Mouse (Mus musculus) neural tube, embryonic 11.5 days (tissue): ENCODE measurements around the gene Dock7. TPM values are rescaled to one million over a fixed set of nuclear protein-coding genes. Genes with fewer than 3 reads are reported as not detected.
A peak's percentile ranks its signal among the peaks of the same experiment; 100 is the strongest.
"Not testable (repeated sequence)": the region's sequence is repeated elsewhere in the genome, so short reads cannot be mapped to it uniquely, and the experiment has no call there.

ENCODE experiments used
- ATAC-seq: fragments of 200-750 bp; cut with Nextera tagmentation; 2 replicates; pipeline ENCODE4 v1.8.0; 2017; ENCODE audit warnings: moderate number of reproducible peaks, mild to moderate bottlenecking, moderate TSS enrichment, moderate library complexity; ENCODE audit not compliant: insufficient read depth, low FRiP score, low TSS enrichment
- DNase-seq: peaks from one replicate; pipeline ENCODE4 v3.0.0-alpha.2; 2015; ENCODE audit warnings: low spot score
- H3K27ac ChIP-seq: fragments of 300-500 bp; sonication (generic); 2 replicates; pipeline ENCODE4 v1.5.1; 2014; ENCODE audit warnings: low read depth, mild to moderate bottlenecking, low read length
- H3K27me3 ChIP-seq: fragments of 300-500 bp; sonication (generic); 2 replicates; pipeline ENCODE4 v1.6.1; 2014; ENCODE audit warnings: mild to moderate bottlenecking, low read length, mixed read lengths; ENCODE audit not compliant: control insufficient read depth, insufficient read depth
- H3K36me3 ChIP-seq: fragments of 300-500 bp; sonication (generic); 2 replicates; pipeline ENCODE4 v1.6.1; 2014; ENCODE audit warnings: mild to moderate bottlenecking, low read length, moderate library complexity, mixed read lengths; ENCODE audit not compliant: control insufficient read depth, insufficient read depth
- H3K4me1 ChIP-seq: fragments of 300-500 bp; sonication (generic); 2 replicates; pipeline ENCODE4 v1.6.1; 2014; ENCODE audit warnings: low read length, mixed read lengths; ENCODE audit not compliant: control insufficient read depth, insufficient read depth
- H3K4me2 ChIP-seq: fragments of 300-500 bp; sonication (generic); 2 replicates; pipeline ENCODE4 v1.6.1; 2014; ENCODE audit warnings: low read depth, mild to moderate bottlenecking, moderate library complexity
- H3K4me3 ChIP-seq: fragments of 300-500 bp; sonication (generic); 2 replicates; pipeline ENCODE4 v1.5.1; 2014; ENCODE audit warnings: low read depth, low read length
- H3K9ac ChIP-seq: fragments of 300-500 bp; sonication (generic); 2 replicates; pipeline ENCODE4 v1.6.1; 2014; ENCODE audit warnings: mild to moderate bottlenecking, low read length
- H3K9me3 ChIP-seq: fragments of 300-500 bp; sonication (generic); 2 replicates; pipeline ENCODE4 v1.6.1; 2016; ENCODE audit warnings: low read length; ENCODE audit not compliant: control insufficient read depth
- WGBS: fragments of 180-500 bp; shearing (Covaris S2); extraction: QIAGEN DNeasy Blood & Tissue Kit; methylation state at CpG from one replicate; pipeline ENCODE4 v1.1.7; 2014; 5-methylcytosine and 5-hydroxymethylcytosine counted together
- polyA plus RNA-seq: library from polyadenylated mRNA; unstranded; fragments of >200 nt; fragmentation: Nextera tagmentation; extraction: Ambion mirVana; gene quantifications from 2 replicates; pipeline ENCODE4 v1.2.1, GENCODE M21; 2014

The Dock7 gene
- polyA plus RNA-seq, 1 experiment from 2014 or later: 114 TPM

DNA sequence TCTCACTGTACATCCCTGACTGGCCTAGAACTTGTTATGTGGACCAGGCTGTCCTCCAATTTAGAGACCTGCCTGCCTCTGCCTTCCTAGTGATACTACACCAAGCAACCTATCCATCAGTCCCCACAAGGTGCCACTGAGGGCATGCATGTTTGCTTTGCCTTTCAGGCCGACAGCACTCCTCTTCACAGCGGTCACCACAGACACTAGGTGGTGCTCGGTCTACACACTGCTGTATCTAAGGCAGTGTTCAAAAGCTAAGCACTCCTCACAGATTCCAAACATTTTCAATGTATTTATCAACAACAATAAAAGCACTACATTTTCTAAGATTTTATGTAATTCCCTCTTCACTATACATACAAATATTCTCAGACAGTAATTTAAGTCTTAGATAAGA is 150.8 kb downstream of the Dock7 start:
- no peak for ATAC-seq
- DNase-seq: no peak
- no peak overlapping the region for H3K27ac ChIP-seq
- H3K4me3 ChIP-seq: no peak overlapping the region
- H3K4me1 ChIP-seq: no peaks in the 10 kb centered on the region
- H3K36me3 ChIP-seq: peaks cover 6% of the 10 kb centered on the region
- no peaks in the 10 kb centered on the region for H3K9me3 ChIP-seq
- 93% methylated on average over 3 of the region's 3 CpGs for WGBS
- H3K27me3 ChIP-seq: no peaks in the 10 kb centered on the region
- H3K4me2 ChIP-seq: no peak overlapping the region
- H3K9ac ChIP-seq: no peak overlapping the region

DNA sequence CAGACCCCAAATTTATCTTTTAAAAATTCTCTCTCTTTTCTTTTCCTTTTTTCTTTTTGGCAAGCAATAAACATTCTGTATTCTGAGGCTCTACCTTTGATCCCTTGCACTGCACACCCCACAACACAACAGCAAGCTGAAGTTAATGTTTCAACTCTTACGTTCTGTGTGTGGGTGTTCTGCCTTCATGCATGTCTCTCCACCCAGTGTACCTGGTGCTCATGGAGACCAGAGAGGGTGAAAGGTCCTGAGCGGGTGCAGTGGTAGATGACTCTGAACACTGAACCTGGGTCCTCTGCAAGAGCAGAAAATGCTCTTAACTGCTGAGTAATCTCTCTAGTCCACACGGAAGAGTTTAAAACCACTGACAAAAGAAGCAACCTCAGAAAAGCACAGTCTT is 160.5 kb downstream of the Dock7 start:
- Histone ChIP-seq H3K9ac (no peak overlapping the region), H3K4me2 (no peak overlapping the region), H3K4me1 (no peaks in the 10 kb centered on the region), H3K4me3 (no peak overlapping the region), H3K36me3 (peaks cover 10% of the 10 kb centered on the region), H3K27me3 (no peaks in the 10 kb centered on the region), H3K27ac (no peak overlapping the region), H3K9me3 (no peaks in the 10 kb centered on the region)
- 99% methylated on average over 3 of the region's 3 CpGs for WGBS
- DNase-seq (no peak), ATAC-seq (no peak)

DNA sequence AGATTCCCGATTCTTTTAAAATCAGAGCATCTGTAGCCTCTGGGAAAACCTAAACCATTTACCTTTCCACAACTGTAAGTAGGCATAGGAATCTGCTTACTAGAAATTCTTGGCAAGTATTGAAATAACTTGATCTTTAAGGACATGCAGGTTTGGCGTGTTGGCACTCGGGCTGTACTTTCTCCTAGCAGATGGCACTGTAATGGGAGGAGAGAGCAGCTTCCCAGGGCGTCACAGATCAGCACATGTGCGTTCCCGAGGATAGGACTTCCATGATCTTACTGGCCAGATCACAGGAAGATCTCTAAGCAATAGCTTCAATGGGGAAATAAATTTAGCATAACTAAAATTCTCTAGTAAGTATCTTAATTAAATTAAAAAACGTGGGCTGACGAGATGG is 164.7 kb downstream of the Dock7 start:
- H3K36me3 ChIP-seq: peaks cover 6% of the 10 kb centered on the region; the same call in 1 of the 2 replicates
- DNase-seq: no peak
- 93% methylated on average over 8 of the region's 8 CpGs for WGBS

DNA sequence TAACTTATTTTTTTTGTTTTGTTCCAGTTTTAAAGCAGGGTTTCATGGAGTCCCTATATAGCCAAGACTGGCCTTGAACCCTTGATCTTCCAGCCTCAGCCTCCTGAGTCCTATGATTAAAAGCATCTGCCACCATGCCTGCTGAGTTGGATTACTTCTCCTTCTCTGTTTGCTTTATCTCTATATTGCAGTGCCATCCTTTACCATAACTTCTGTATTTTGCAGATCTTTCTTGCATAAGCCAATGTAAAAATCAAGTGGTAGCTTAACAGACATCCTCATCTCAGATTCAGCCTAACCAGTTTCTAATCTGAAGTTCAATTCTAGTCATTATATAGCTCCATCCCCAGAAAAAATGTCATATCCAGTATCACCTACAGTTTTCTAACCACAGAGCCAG is 170.2 kb downstream of the Dock7 start:
- ATAC-seq (no peak), DNase-seq (no peak)
- no peak overlapping the region for H3K4me2 ChIP-seq
- no peak overlapping the region for H3K27ac ChIP-seq
- H3K4me3 ChIP-seq: no peak overlapping the region
- H3K36me3 ChIP-seq: no peaks in the 10 kb centered on the region
- no peaks in the 10 kb centered on the region for H3K4me1 ChIP-seq
- H3K27me3 ChIP-seq: no peaks in the 10 kb centered on the region
- no peaks in the 10 kb centered on the region for H3K9me3 ChIP-seq
- no peak overlapping the region for H3K9ac ChIP-seq

More for the DNA sequence above, 164.7 kb downstream of the Dock7 start:
- H3K27me3 ChIP-seq: no peaks in the 10 kb centered on the region
- no peak for ATAC-seq
- no peak overlapping the region for H3K4me3 ChIP-seq
- no peak overlapping the region for H3K4me2 ChIP-seq
- no peaks in the 10 kb centered on the region for H3K4me1 ChIP-seq
- H3K27ac ChIP-seq: no peak overlapping the region
- no peak overlapping the region for H3K9ac ChIP-seq
- no peaks in the 10 kb centered on the region for H3K9me3 ChIP-seq

DNA sequence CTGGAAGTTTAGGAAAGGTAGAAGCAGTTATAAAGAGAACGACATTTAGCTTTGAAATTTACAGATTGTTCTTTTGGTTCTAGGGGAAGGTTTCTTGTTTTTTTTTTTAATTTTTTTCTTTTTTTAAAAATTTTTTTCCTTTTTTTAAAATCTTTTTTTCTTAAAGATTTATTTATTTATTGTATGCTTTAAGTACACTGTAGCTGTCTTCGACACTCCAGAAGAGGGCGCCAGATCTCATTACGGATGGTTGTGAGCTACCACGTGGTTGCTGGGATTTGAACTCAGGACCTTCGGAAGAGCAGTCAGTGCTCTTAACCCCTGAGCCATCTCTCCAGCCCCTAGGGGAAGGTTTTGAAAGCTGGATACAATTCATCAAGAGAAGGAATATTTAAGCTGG is 182.5 kb downstream of the Dock7 start:
- 92% methylated on average over 6 of the region's 6 CpGs for WGBS
- not testable (repeated sequence) for DNase-seq, ATAC-seq, H3K9me3 ChIP-seq, H3K4me2 ChIP-seq, H3K4me3 ChIP-seq, H3K4me1 ChIP-seq, H3K27ac ChIP-seq, H3K36me3 ChIP-seq, H3K9ac ChIP-seq, H3K27me3 ChIP-seq

DNA sequence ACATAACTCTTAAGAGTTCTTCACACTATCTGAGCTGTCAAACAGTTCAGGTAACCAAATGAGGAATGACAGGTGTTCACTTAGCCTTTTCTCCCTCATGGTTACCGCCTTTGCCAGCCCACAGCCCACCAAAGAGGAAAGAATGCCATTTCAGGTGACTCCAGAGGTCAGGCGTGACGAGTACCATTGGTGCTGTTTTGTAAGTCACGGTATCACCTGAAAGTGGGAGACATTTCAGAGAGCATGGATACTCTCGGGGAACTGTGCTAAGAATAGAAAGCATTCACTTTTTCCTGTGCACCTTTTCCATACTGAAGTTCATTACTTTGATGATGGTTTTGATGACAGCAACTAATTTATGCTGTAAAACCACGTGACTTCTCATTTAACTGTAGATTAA is 184.7 kb downstream of the Dock7 start:
- 88% methylated on average over 6 of the region's 6 CpGs for WGBS
- Histone ChIP-seq H3K9ac (no peak overlapping the region), H3K27ac (no peak overlapping the region), H3K4me1 (no peaks in the 10 kb centered on the region), H3K4me3 (no peak overlapping the region), H3K9me3 (no peaks in the 10 kb centered on the region), H3K27me3 (no peaks in the 10 kb centered on the region), H3K36me3 (0 out of 2 replicates have a peak, but pooled peaks cover 2% of the 10 kb centered on the region), H3K4me2 (no peak overlapping the region)
- no peak for DNase-seq
- ATAC-seq: no peak

DNA sequence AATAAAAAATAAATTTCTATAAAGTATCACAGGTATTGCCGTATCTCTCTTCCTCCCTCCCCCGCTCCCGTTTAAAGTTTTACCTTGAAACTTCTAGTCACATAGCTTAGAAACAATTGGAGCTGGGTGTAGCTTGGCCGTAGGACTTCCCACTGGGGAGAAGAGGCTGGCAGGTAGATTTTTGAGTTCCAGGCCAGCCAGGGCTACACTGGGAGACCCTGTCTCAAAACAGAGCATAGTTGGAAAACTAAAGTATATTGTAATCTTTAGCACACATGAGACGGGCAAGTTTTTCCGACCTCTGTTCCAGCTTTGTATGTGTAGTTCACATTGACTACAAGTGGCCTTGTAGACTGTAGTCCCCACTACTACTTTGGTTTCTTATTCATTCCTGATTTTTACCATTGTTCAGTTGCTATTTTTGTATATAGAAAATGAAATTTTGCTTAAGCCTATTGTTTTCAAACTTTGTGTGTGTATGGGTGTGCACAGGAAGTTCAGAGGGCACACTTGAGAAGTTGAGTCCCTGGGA is 195.4 kb downstream of the Dock7 start:
- H3K4me2 ChIP-seq: peak overlapping the region; percentile 76
- H3K36me3 ChIP-seq: no peaks in the 10 kb centered on the region
- peak overlapping the region; percentile 98 for H3K4me3 ChIP-seq
- WGBS: 32% methylated on average over 6 of the region's 6 CpGs
- ATAC-seq (no peak), DNase-seq (no peak)
- no peaks in the 10 kb centered on the region for H3K9me3 ChIP-seq
- H3K27me3 ChIP-seq: no peaks in the 10 kb centered on the region
- H3K9ac ChIP-seq: peak overlapping the region; percentile 44
- no peak overlapping the region for H3K27ac ChIP-seq
- H3K4me1 ChIP-seq: peaks cover 8% of the 10 kb centered on the region

DNA sequence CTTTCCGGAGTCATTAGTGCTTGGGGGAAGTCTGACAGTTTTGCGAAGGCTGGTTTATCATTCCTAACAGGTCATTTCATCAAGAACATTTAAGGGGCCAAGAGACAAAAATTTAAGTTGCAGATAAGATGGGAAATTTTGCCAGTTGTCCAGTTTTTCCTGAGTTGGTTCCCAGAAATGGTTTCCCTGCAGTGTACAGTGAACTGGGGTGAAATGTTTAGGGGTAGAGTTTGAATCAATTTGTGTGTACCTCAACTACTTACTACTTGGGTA is 195.9 kb downstream of the Dock7 start:
- H3K36me3 ChIP-seq: no peaks in the 10 kb centered on the region
- no peaks in the 10 kb centered on the region for H3K9me3 ChIP-seq
- ATAC-seq (no peak), DNase-seq (no peak)
- H3K4me1 ChIP-seq: peaks cover 8% of the 10 kb centered on the region
- WGBS: 0% methylated on average over 2 of the region's 2 CpGs
- H3K27ac ChIP-seq: no peak overlapping the region
- no peaks in the 10 kb centered on the region for H3K27me3 ChIP-seq
- H3K9ac ChIP-seq: peak overlapping the region; percentile 92
- peak overlapping the region; percentile 98 for H3K4me3 ChIP-seq
- peak overlapping the region; percentile 76 for H3K4me2 ChIP-seq

DNA sequence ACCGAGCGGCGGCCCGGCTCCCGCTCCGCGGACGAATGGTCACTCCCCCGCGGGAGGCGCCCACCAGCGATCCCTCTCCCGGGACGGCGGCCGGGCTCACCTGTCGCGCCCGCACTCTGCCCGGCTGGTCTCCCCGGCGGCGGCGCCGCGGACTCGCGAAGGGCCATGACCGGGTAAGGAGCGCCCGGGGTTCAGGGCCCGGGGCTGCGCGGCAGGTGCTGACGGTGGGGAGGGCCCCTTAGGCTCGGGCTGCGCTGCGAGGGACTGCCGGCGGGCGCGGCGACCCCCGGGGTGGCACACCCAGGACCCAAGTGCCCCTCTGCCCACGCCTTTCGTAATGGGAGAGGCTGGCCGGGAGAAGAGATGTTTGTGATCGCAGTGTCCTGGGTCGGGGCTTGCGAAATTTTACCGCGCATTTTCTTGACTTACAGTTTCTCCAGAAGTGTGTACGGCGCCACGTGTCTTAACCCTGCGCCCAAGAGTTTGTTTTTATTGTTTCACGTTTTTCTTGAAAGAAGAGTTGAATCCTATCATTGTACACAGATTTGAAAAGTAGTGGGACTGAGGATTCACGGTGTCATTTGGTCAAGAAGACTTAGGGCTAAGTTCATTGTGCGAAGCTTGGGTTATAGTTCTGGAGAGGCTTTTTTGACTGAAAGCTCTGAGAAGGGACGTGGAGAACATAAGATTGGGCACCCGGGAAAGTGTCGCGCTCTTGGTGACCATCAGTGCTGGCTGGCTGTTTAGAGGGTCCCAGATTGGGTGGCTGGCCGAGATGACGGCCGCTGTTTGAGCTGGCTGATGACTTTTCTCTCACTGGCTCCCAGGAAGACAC is 196.4 kb downstream of the Dock7 start:
- peak; percentile 8 for ATAC-seq
- Histone ChIP-seq H3K9me3 (no peaks in the 10 kb centered on the region), H3K27ac (peak overlapping the region; percentile 99), H3K4me3 (peak overlapping the region; percentile 98), H3K27me3 (no peaks in the 10 kb centered on the region), H3K4me1 (peaks cover 8% of the 10 kb centered on the region), H3K36me3 (no peaks in the 10 kb centered on the region), H3K9ac (peak overlapping the region; percentile 92), H3K4me2 (peak overlapping the region; percentile 76)
- WGBS: under 1% methylated on average over 55 of the region's 66 CpGs
- DNase-seq: peak; percentile 44
